9 mouse cellular contexts compared by ENCODE assay signal in the genomic region with DNA sequence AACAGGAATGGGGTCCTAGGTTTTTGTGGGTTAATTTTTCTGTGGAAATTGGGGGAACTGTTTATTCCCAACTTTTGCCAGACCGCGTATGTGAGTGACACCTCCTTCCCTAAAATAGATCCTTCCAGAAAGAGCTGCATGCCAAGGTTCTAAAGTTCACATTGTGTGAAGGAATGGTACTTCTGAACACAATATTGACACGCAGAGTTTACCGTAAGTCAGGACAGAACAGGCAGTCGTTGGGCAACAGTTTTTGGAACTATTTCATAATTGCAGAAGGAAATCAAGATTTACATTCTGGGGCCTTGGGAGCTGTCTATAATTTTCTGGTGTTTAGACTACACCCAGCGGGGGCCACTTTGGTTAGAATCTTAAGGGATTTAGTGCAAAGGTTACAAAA. TPM values are rescaled to one million over a fixed set of nuclear protein-coding genes. Genes with fewer than 3 reads are reported as not detected.
A peak's percentile ranks its signal among the peaks of the same experiment; 100 is the strongest.
DNase-seq lines count a peak whose midpoint lies in the region; ATAC-seq lines count a peak whose summit lies in the region.
"Had no signal": no experiment of that assay in that cellular context is flagged by ENCODE, and none has a peak within 500 bp of the region (broad histone marks: within the 10 kb centered on the region; RNA-seq: fewer than 3 reads in every experiment).

No protein-coding gene starts in this region.

- H3K27me3 ChIP-seq in heart, embryonic 14.5 days (ENCODE audit: control insufficient read depth, insufficient read depth, low read length): no peaks in the 10 kb centered on the region
- H3K27me3 ChIP-seq in intestine, embryonic 14.5 days (replicated peaks; ENCODE audit: control insufficient read depth, insufficient read depth, low read length): no peaks in the 10 kb centered on the region
- H3K27me3 ChIP-seq in midbrain, embryonic 12.5 days: no peaks in the 10 kb centered on the region
- H3K27me3 ChIP-seq: Patski had no signal

- intact Hi-C loops in heart, postnatal 36 days (cut with DNase I): loop anchor here (2.0 to 5.0 kb wide), 3 partner anchors 45 to 65 kb away; no protein-coding TSS in a partner anchor

- H3K27ac ChIP-seq in heart, embryonic 14.5 days (replicated peaks in 1 of 2; ENCODE audit: control insufficient read depth in 1 of 2, insufficient read depth in 1 of 2, low read depth in 2 of 2, low read length in 2 of 2): peak overlapping the region; percentile 18 to 96; a peak in 2 of 4 replicates
- peak overlapping the region; percentile 75 for H3K27ac ChIP-seq in brown adipose tissue, adult 24 weeks (replicated peaks; ENCODE audit: low read depth, low read length)
- no peak overlapping the region for H3K27ac ChIP-seq in intestine, embryonic 14.5 days (ENCODE audit: low read depth)
- no peak overlapping the region for H3K27ac ChIP-seq in midbrain, embryonic 12.5 days (replicated peaks)

- no peak for DNase-seq in heart, postnatal 36 days
- no peak for DNase-seq in intestine, embryonic 14.5 days (ENCODE audit: low spot score)
- no peak for DNase-seq in layer of hippocampus, adult 11-12 months (ENCODE audit: low spot score)
- no peak for DNase-seq in natural killer cell, adult 2 months (ENCODE audit: low spot score in 2 of 2)
- no peak for DNase-seq in ovary, postnatal 10 days (ENCODE audit: low spot score)

- peak overlapping the region; percentile 89 for H3K4me2 ChIP-seq in heart, embryonic 14.5 days (ENCODE audit: low read length)
- peak overlapping the region; percentile 83 for H3K4me2 ChIP-seq in intestine, embryonic 14.5 days (ENCODE audit: low read length)
- peak overlapping the region; percentile 88 for H3K4me2 ChIP-seq in midbrain, embryonic 12.5 days (replicated peaks)

- H3K4me1 ChIP-seq in heart, embryonic 14.5 days (ENCODE audit: control insufficient read depth in 2 of 2, insufficient read depth in 2 of 2, low read length in 2 of 2): peaks cover 7 to 28% of the 10 kb centered on the region in 2 experiments
- H3K4me1 ChIP-seq in brown adipose tissue, adult 24 weeks (ENCODE audit: control insufficient read depth, insufficient read depth, insufficient read length, low read length): peaks cover 13% of the 10 kb centered on the region; the same call in 1 of the 2 replicates
- peaks cover 25% of the 10 kb centered on the region for H3K4me1 ChIP-seq in intestine, embryonic 14.5 days (replicated peaks; ENCODE audit: control insufficient read depth, insufficient read depth, low read length)
- H3K4me1 ChIP-seq in midbrain, embryonic 12.5 days: peaks cover 22% of the 10 kb centered on the region

- H3K9ac ChIP-seq in heart, embryonic 14.5 days (ENCODE audit: low read length): peak overlapping the region; percentile 99
- peak overlapping the region; percentile 95 for H3K9ac ChIP-seq in intestine, embryonic 14.5 days (ENCODE audit: low read length)
- H3K9ac ChIP-seq in midbrain, embryonic 12.5 days (replicated peaks): peak overlapping the region; percentile 95

- H3K36me3 ChIP-seq in heart, embryonic 14.5 days (ENCODE audit: control insufficient read depth, insufficient read depth, low read length): peaks cover 10% of the 10 kb centered on the region
- peaks cover 14% of the 10 kb centered on the region for H3K36me3 ChIP-seq in intestine, embryonic 14.5 days (ENCODE audit: control insufficient read depth, insufficient read depth, low read length)
- peaks cover 14% of the 10 kb centered on the region for H3K36me3 ChIP-seq in midbrain, embryonic 12.5 days

- H3K9me3 ChIP-seq in heart, embryonic 14.5 days (ENCODE audit: control insufficient read depth, low read length): 0 out of 2 replicates have a peak, but pooled peaks cover 3% of the 10 kb centered on the region
- no peaks in the 10 kb centered on the region for H3K9me3 ChIP-seq in intestine, embryonic 14.5 days (ENCODE audit: control insufficient read depth, low read length)
- no peaks in the 10 kb centered on the region for H3K9me3 ChIP-seq in midbrain, embryonic 12.5 days

- ATAC-seq in heart, embryonic 14.5 days (ENCODE audit: insufficient number of reproducible peaks, insufficient read depth, low FRiP score, low read depth): no peak
- no peak for ATAC-seq in intestine, embryonic 14.5 days (replicated peaks; ENCODE audit: low FRiP score, low TSS enrichment, low read depth)
- no peak for ATAC-seq in midbrain, embryonic 12.5 days (ENCODE audit: low FRiP score, low read depth)
- ATAC-seq: Patski had no signal

- WGBS in heart, embryonic 14.5 days: 44% methylated on average over 6 of the region's 6 CpGs
- 48% methylated on average over 6 of the region's 6 CpGs for WGBS in intestine, embryonic 14.5 days
- 94% methylated on average over 6 of the region's 6 CpGs for WGBS in midbrain, embryonic 12.5 days

- peak overlapping the region; percentile 95; a peak in 3 of 4 replicates for H3K4me3 ChIP-seq in heart, embryonic 14.5 days (ENCODE audit: control insufficient read depth in 1 of 2, insufficient read depth in 1 of 2, low read depth in 1 of 2, low read length in 2 of 2)
- H3K4me3 ChIP-seq in brown adipose tissue, adult 24 weeks (ENCODE audit: insufficient read depth, low read depth, low read length): peak overlapping the region; percentile 91
- peak overlapping the region; percentile 74 for H3K4me3 ChIP-seq in intestine, embryonic 14.5 days (ENCODE audit: low read depth, low read length)
- H3K4me3 ChIP-seq in midbrain, embryonic 12.5 days: peak overlapping the region; percentile 97

RNA-seq across cellular contexts. Expression of gene Ddi2, which starts 1.3 kb away (rescaled TPM):
- polyA plus RNA-seq in heart, embryonic 14.5 days (2014; fragmentation: Nextera tagmentation; extraction: Ambion mirVana): 12.0 and 12.1 TPM in 2 replicates
- 10 to 100 TPM; 30.7 to 31.0 TPM for total RNA-seq in heart, postnatal 36 days (2021)
- 9.4 and 12.3 TPM in 2 replicates for polyA plus RNA-seq in brown adipose tissue, adult 24 weeks (2012; ENCODE audit: insufficient read depth, insufficient read length, missing spikeins)
- polyA plus RNA-seq in intestine, embryonic 14.5 days (2014; fragmentation: Nextera tagmentation; extraction: Ambion mirVana): 19.5 and 20.0 TPM in 2 replicates
- 25.7 and 28.4 TPM in 2 replicates for polyA plus RNA-seq in midbrain, embryonic 12.5 days (2016; fragmentation: Nextera tagmentation; extraction: Ambion mirVana)

RNA-seq across cellular contexts. Expression of gene Agmat, which starts 24.5 kb away (rescaled TPM):
- 1.1 and 1.4 TPM in 2 replicates for polyA plus RNA-seq in heart, embryonic 14.5 days (2014; fragmentation: Nextera tagmentation; extraction: Ambion mirVana)
- under 1 TPM in 1 of 2 experiments, not detected in 1; 0.19 TPM for total RNA-seq in heart, postnatal 36 days (2021)
- polyA plus RNA-seq in brown adipose tissue, adult 24 weeks (2012; ENCODE audit: insufficient read depth, insufficient read length, missing spikeins): not detected in 2 replicates
- polyA plus RNA-seq in intestine, embryonic 14.5 days (2014; fragmentation: Nextera tagmentation; extraction: Ambion mirVana): 10.1 and 12.7 TPM in 2 replicates
- polyA plus RNA-seq in midbrain, embryonic 12.5 days (2016; fragmentation: Nextera tagmentation; extraction: Ambion mirVana): not detected in 2 replicates
- polyA plus RNA-seq: Patski had no signal

RNA-seq across cellular contexts. Expression of gene Rsc1a1, which starts 36.6 kb away (rescaled TPM):
- polyA plus RNA-seq in heart, embryonic 14.5 days (2014; fragmentation: Nextera tagmentation; extraction: Ambion mirVana): 0.72 and 2.1 TPM in 2 replicates
- total RNA-seq in heart, postnatal 36 days (2021): under 1 TPM in 1 of 2 experiments, not detected in 1; 1.00 TPM
- 3.0 TPM in 1 of 2 replicates, not detected in the other for polyA plus RNA-seq in brown adipose tissue, adult 24 weeks (2012; ENCODE audit: insufficient read depth, insufficient read length, missing spikeins)
- polyA plus RNA-seq in intestine, embryonic 14.5 days (2014; fragmentation: Nextera tagmentation; extraction: Ambion mirVana): 2.2 and 3.7 TPM in 2 replicates
- polyA plus RNA-seq in midbrain, embryonic 12.5 days (2016; fragmentation: Nextera tagmentation; extraction: Ambion mirVana): not detected in 2 replicates

RNA-seq across cellular contexts. Expression of gene Plekhm2, which starts 57.3 kb away (rescaled TPM):
- polyA plus RNA-seq in heart, embryonic 14.5 days (2014; fragmentation: Nextera tagmentation; extraction: Ambion mirVana): 6.6 and 7.8 TPM in 2 replicates
- 100 to 1,000 TPM; 103 to 112 TPM for total RNA-seq in heart, postnatal 36 days (2021)
- polyA plus RNA-seq in brown adipose tissue, adult 24 weeks (2012; ENCODE audit: insufficient read depth, insufficient read length, missing spikeins): 8.8 and 12.9 TPM in 2 replicates
- polyA plus RNA-seq in intestine, embryonic 14.5 days (2014; fragmentation: Nextera tagmentation; extraction: Ambion mirVana): 3.2 and 3.7 TPM in 2 replicates
- 6.1 and 7.6 TPM in 2 replicates for polyA plus RNA-seq in midbrain, embryonic 12.5 days (2016; fragmentation: Nextera tagmentation; extraction: Ambion mirVana)

Comparison
In these comparisons a context has a peak if more than half of its experiments do, and no peak if none do; other contexts are left out.
1. H3K27ac ChIP-seq: peak in heart, embryonic 14.5 days (2 of 2) and brown adipose tissue, adult 24 weeks (single experiment); none in intestine, embryonic 14.5 days (single experiment) and midbrain, embryonic 12.5 days (single experiment).
2. Peak in every context shown above with its lines, with median percentiles within 50 percentile points of each other: H3K4me2 ChIP-seq, H3K4me3 ChIP-seq and H3K9ac ChIP-seq.